Mouse (Mus musculus) thymus, postnatal 10 days (tissue): Measurements from ENCODE around the gene 1110051M20Rik.
"Not testable (repeated sequence)": the region's sequence is repeated elsewhere in the genome, so short reads cannot be mapped to it uniquely, and the experiment has no call there.

Source experiments
- DNase-seq, 2 experiments: peaks; one replicate each; pipeline ENCODE4 v3.0.0; 2021; ENCODE audit warnings: low spot score in 2 of 2

The 1110051M20Rik gene

GRCm38 (mm10) chr2:91263692-91264660, 180.5 kb downstream of the 1110051M20Rik start:
- DNase-seq, result no peak

GRCm38 (mm10) chr2:91259493-91259892, 185.0 kb downstream of the 1110051M20Rik start:
- no peak for DNase-seq

- no peak for DNase-seq
Measured at GRCm38 (mm10) chr2:91258830-91259229, 185.7 kb downstream of the 1110051M20Rik start.

- no peak for DNase-seq
Measured at GRCm38 (mm10) chr2:91258054-91258453, 186.4 kb downstream of the 1110051M20Rik start.

GRCm38 (mm10) chr2:91257126-91257980, 187.2 kb downstream of the 1110051M20Rik start:
- no peak for DNase-seq

- DNase-seq, result no peak
Measured at GRCm38 (mm10) chr2:91256256-91257125, 188.0 kb downstream of the 1110051M20Rik start.

GRCm38 (mm10) chr2:91255661-91256150, 188.8 kb downstream of the 1110051M20Rik start, which contains the start of gene Pacsin3:
TSS of gene Pacsin3 (plus strand) at chr2:91255954.
- DNase-seq, result no peak

GRCm38 (mm10) chr2:91254725-91255380, 189.7 kb downstream of the 1110051M20Rik start:
- no peak for DNase-seq

- DNase-seq, result no peak
Measured at GRCm38 (mm10) chr2:91252512-91252911, 192.0 kb downstream of the 1110051M20Rik start.

- no peak for DNase-seq
Measured at GRCm38 (mm10) chr2:91252001-91252400, 192.5 kb downstream of the 1110051M20Rik start.

- DNase-seq, result no peak
Measured at GRCm38 (mm10) chr2:91248366-91248765, 196.1 kb downstream of the 1110051M20Rik start.

- DNase-seq, result no peak
Measured at GRCm38 (mm10) chr2:91244557-91245228, 199.8 kb downstream of the 1110051M20Rik start.

- DNase-seq, result no peak
Measured at GRCm38 (mm10) chr2:91243416-91243815, 201.1 kb downstream of the 1110051M20Rik start.

- no peak for DNase-seq
Measured at GRCm38 (mm10) chr2:91242547-91242946, 202.0 kb downstream of the 1110051M20Rik start.

- DNase-seq, result not testable (repeated sequence)
Measured at GRCm38 (mm10) chr2:91237511-91238080, 206.9 kb downstream of the 1110051M20Rik start.

GRCm38 (mm10) chr2:91236601-91237510, 207.6 kb downstream of the 1110051M20Rik start, which contains the start of gene Ddb2:
TSS of gene Ddb2 (minus strand) at chr2:91236982.
- peak; percentile 92 to 97 for DNase-seq

- no peak for DNase-seq
Measured at GRCm38 (mm10) chr2:91229735-91230134, 214.8 kb downstream of the 1110051M20Rik start.
